Mouse (Mus musculus): ENCODE data around the gene Defb19. TPM values are rescaled to one million over a fixed set of nuclear protein-coding genes. Genes with fewer than 3 reads are reported as not detected.

Defb19 gene
- total and polyA plus RNA-seq, 3 experiments, result not detected

DNA sequence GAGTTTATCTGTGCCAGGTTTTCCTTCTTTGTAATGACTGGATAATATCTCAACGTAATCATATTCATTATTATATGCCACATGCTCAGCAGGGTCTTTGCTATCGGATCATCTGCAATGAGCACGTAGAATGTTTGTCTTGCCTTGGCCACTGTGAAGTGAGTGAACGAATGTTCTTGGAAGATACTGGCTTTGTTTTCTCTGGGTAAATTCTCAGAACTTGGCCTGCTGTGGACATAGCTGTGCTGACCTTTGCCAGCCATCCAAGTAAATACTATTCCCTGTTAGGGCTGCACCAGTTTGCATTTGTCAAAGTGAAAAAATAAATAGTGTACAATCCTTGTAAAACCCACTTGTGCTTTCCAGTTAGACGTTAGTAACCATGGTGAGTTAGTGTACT, 32.0 kb downstream of the Defb19 start:
- Histone ChIP-seq H3K9me3 (replicated peaks; ENCODE audit: insufficient read depth, low read length) (no peaks in the 10 kb centered on the region), H3K4me3 (ENCODE audit: control insufficient read depth in 1 of 2, insufficient read depth in 1 of 2, low read depth in 2 of 2, low read length in 2 of 2) (no peak overlapping the region), H3K27ac (ENCODE audit: control insufficient read depth, low read depth, low read length) (no peak overlapping the region), H3K9ac (ENCODE audit: control insufficient read depth, low read depth, low read length, poor library complexity, severe bottlenecking) (no peak overlapping the region), H3K36me3 (ENCODE audit: control insufficient read depth in 1 of 2, insufficient read depth in 2 of 2, low read length in 2 of 2) (no peaks in the 10 kb centered on the region), H3K79me2 (ENCODE audit: control insufficient read depth, insufficient read depth, low read length, poor library complexity) (no peaks in the 10 kb centered on the region), H3K4me1 (ENCODE audit: control insufficient read depth in 1 of 2, insufficient read depth in 2 of 2, low read length in 2 of 2) (no peaks in the 10 kb centered on the region), H3K27me3 (ENCODE audit: control insufficient read depth in 1 of 2, insufficient read depth in 2 of 2, low read length in 2 of 2) (peaks cover 7 to 8% of the 10 kb centered on the region in 2 experiments)
- TF ChIP-seq USF1 (IDR thresholded peaks at IDR 0.05; ENCODE audit: low read depth, low read length) (no peak), KAT2A (conservative IDR thresholded peaks at IDR 0.05; ENCODE audit: low read depth, low read length) (no peak), UBTF (IDR thresholded peaks at IDR 0.05; ENCODE audit: borderline replicate concordance, insufficient read depth, low read depth, low read length) (no peak), RCOR1 (IDR thresholded peaks at IDR 0.05; ENCODE audit: low read depth, low read length) (no peak), POLR2AphosphoS5 (IDR thresholded peaks at IDR 0.05; ENCODE audit: borderline replicate concordance, low read depth, low read length) (no peak), NRF1 (IDR thresholded peaks at IDR 0.05; ENCODE audit: insufficient read depth, low read depth, low read length, poor library complexity, severe bottlenecking) (no peak), HCFC1 (IDR thresholded peaks at IDR 0.05; ENCODE audit: low read depth, low read length) (no peak), SMC3 (IDR thresholded peaks at IDR 0.05; ENCODE audit: low read depth, low read length) (no peak), CHD2 (IDR thresholded peaks at IDR 0.05; ENCODE audit: low read length) (no peak), GABPA (IDR thresholded peaks at IDR 0.05; ENCODE audit: low read depth, low read length) (no peak), ZC3H11A (IDR thresholded peaks at IDR 0.05; ENCODE audit: low read depth, low read length) (no peak), NELFE (IDR thresholded peaks at IDR 0.05; ENCODE audit: low read depth, low read length) (no peak)
- DNase-seq (ENCODE audit: low read depth, low spot score), result no peak

DNA sequence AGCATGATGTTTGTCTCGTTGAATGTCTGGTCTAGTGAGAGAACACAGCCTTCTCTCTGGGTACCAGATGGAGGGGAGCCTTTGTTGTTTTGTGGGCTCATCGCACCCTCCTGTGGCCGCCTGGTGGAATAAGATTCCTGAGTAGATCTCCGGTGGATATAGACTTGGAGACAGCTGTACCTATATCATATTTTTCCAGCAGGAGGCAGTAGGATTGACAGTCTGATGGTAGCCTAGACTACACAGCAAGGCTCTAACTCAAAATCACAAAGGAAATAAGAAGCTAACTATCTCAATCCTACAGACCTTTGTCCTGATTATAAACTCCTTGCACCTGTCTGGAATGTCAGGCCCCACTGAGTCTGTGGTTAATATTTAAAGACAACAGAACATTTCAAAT, 35.4 kb downstream of the Defb19 start:
- Histone ChIP-seq H3K4me3 (ENCODE audit: control insufficient read depth in 1 of 2, insufficient read depth in 1 of 2, low read depth in 2 of 2, low read length in 2 of 2) (no peak overlapping the region), H3K9me3 (replicated peaks; ENCODE audit: insufficient read depth, low read length) (no peaks in the 10 kb centered on the region), H3K79me2 (ENCODE audit: control insufficient read depth, insufficient read depth, low read length, poor library complexity) (no peaks in the 10 kb centered on the region), H3K36me3 (ENCODE audit: control insufficient read depth in 1 of 2, insufficient read depth in 2 of 2, low read length in 2 of 2) (no peaks in the 10 kb centered on the region), H3K27ac (ENCODE audit: control insufficient read depth, low read depth, low read length) (no peak overlapping the region), H3K27me3 (ENCODE audit: control insufficient read depth in 1 of 2, insufficient read depth in 2 of 2, low read length in 2 of 2) (peaks cover 2 to 3% of the 10 kb centered on the region in 2 experiments), H3K9ac (ENCODE audit: control insufficient read depth, low read depth, low read length, poor library complexity, severe bottlenecking) (no peak overlapping the region), H3K4me1 (ENCODE audit: control insufficient read depth in 1 of 2, insufficient read depth in 2 of 2, low read length in 2 of 2) (no peaks in the 10 kb centered on the region)
- TF ChIP-seq CTCF (IDR thresholded peaks at IDR 0.05 in 2 of 3, conservative IDR thresholded peaks at IDR 0.05 in 1 of 3; ENCODE audit: control insufficient read depth in 1 of 3, insufficient read depth in 1 of 3, low read depth in 2 of 3, low read length in 3 of 3, poor library complexity in 1 of 3, severe bottlenecking in 1 of 3) (peak; percentile 14 to 74 (median 55); a peak in 4 of 6 replicates), RAD21 (IDR thresholded peaks at IDR 0.05; ENCODE audit: low read depth, low read length) (peak; percentile 47), NRF1 (IDR thresholded peaks at IDR 0.05; ENCODE audit: insufficient read depth, low read depth, low read length, poor library complexity, severe bottlenecking) (no peak), SMC3 (IDR thresholded peaks at IDR 0.05; ENCODE audit: low read depth, low read length) (peak; percentile 45)
- peak; percentile 45 for DNase-seq (ENCODE audit: low read depth, low spot score)

- H3K4me3 ChIP-seq (ENCODE audit: control insufficient read depth in 1 of 2, insufficient read depth in 1 of 2, low read depth in 2 of 2, low read length in 2 of 2), result no peak overlapping the region
- no peaks in the 10 kb centered on the region for H3K79me2 ChIP-seq (ENCODE audit: control insufficient read depth, insufficient read depth, low read length, poor library complexity)
- no peaks in the 10 kb centered on the region for H3K4me1 ChIP-seq (ENCODE audit: control insufficient read depth in 1 of 2, insufficient read depth in 2 of 2, low read length in 2 of 2)
- no peaks in the 10 kb centered on the region for H3K9me3 ChIP-seq (replicated peaks; ENCODE audit: insufficient read depth, low read length)
- H3K27ac ChIP-seq (ENCODE audit: control insufficient read depth, low read depth, low read length), result no peak overlapping the region
- H3K27me3 ChIP-seq (ENCODE audit: control insufficient read depth in 1 of 2, insufficient read depth in 2 of 2, low read length in 2 of 2), result peaks cover 0 to 3% of the 10 kb centered on the region in 2 experiments
- no peaks in the 10 kb centered on the region for H3K36me3 ChIP-seq (ENCODE audit: control insufficient read depth in 1 of 2, insufficient read depth in 2 of 2, low read length in 2 of 2)
- H3K9ac ChIP-seq (ENCODE audit: control insufficient read depth, low read depth, low read length, poor library complexity, severe bottlenecking), result no peak overlapping the region
- no peak for TF ChIP-seq USF2 (IDR thresholded peaks at IDR 0.05; ENCODE audit: borderline replicate concordance in 1 of 2, insufficient read depth in 1 of 2, low read depth in 1 of 2, low read length in 2 of 2)
- DNase-seq (ENCODE audit: low read depth, low spot score), result no peak
Observed at GRCm38 (mm10) chr2:152543478-152543877, 36.6 kb downstream of the Defb19 start.
